Mouse (Mus musculus): Measurements from ENCODE around the gene Tmem95. TPM values are rescaled to one million over a fixed set of nuclear protein-coding genes. Genes with fewer than 3 reads are reported as not detected.

Tmem95 gene
- polyA plus RNA-seq (2016; fragmentation: Nextera tagmentation; extraction: Ambion mirVana), result not detected in 2 replicates

GRCm38 (mm10) chr11:69877878-69878277 is at the start of gene Tmem95:
TSS of gene Tmem95 (minus strand) at chr11:69878018.
- Histone ChIP-seq H3K9ac (no peak within 1 kb of the TSS; the same call in 1 of the 2 replicates), H3K4me2 (peak within 1 kb of the TSS; percentile 85), H3K27me3 (replicated peaks) (no peaks in the 10 kb centered on the region), H3K27ac (ENCODE audit: poor library complexity, severe bottlenecking) (peak within 1 kb of the TSS; percentile 58; the same call in 1 of the 2 replicates), H3K9me3 (replicated peaks) (no peaks in the 10 kb centered on the region), H3K4me1 (replicated peaks) (peaks cover 44% of the 10 kb centered on the region), H3K36me3 (no peaks in the 10 kb centered on the region), H3K4me3 (0 out of 2 replicates have a peak within 1 kb of the TSS, but pooled peaks have one; percentile 1)
- WGBS, result 86% methylated on average over 11 of the region's 11 CpGs
- ATAC-seq (ENCODE audit: insufficient number of reproducible peaks, low FRiP score), result no peak

- Histone ChIP-seq H3K27me3 (replicated peaks) (no peaks in the 10 kb centered on the region), H3K36me3 (no peaks in the 10 kb centered on the region), H3K4me3 (no peak overlapping the region), H3K4me1 (replicated peaks) (0 out of 2 replicates have a peak, but pooled peaks cover under 1% of the 10 kb centered on the region), H3K9ac (no peak overlapping the region), H3K9me3 (replicated peaks) (no peaks in the 10 kb centered on the region), H3K27ac (ENCODE audit: poor library complexity, severe bottlenecking) (no peak overlapping the region), H3K4me2 (no peak overlapping the region)
- 92% methylated on average over 2 of the region's 2 CpGs for WGBS
- no peak for ATAC-seq (ENCODE audit: insufficient number of reproducible peaks, low FRiP score)
Measured at GRCm38 (mm10) chr11:69927501-69927900, 49.7 kb upstream of the Tmem95 start.

GRCm38 (mm10) chr11:69922796-69923195 is 45.0 kb upstream of the Tmem95 start:
- no peak overlapping the region for H3K9ac ChIP-seq
- no peaks in the 10 kb centered on the region for H3K9me3 ChIP-seq (replicated peaks)
- peak overlapping the region; percentile 98; the same call in 1 of the 2 replicates for H3K27ac ChIP-seq (ENCODE audit: poor library complexity, severe bottlenecking)
- H3K4me2 ChIP-seq, result no peak overlapping the region
- H3K4me3 ChIP-seq, result no peak overlapping the region
- no peaks in the 10 kb centered on the region for H3K27me3 ChIP-seq (replicated peaks)
- 66% methylated on average over 3 of the region's 3 CpGs for WGBS
- H3K4me1 ChIP-seq (replicated peaks), result peaks cover 22% of the 10 kb centered on the region
- peaks cover 14% of the 10 kb centered on the region for H3K36me3 ChIP-seq
- no peak for ATAC-seq (ENCODE audit: insufficient number of reproducible peaks, low FRiP score)

GRCm38 (mm10) chr11:69922012-69922756 is 44.4 kb upstream of the Tmem95 start:
- peak overlapping the region; percentile 91 for H3K4me3 ChIP-seq
- no peak for ATAC-seq (ENCODE audit: insufficient number of reproducible peaks, low FRiP score)
- H3K4me1 ChIP-seq (replicated peaks), result peaks cover 22% of the 10 kb centered on the region
- peak overlapping the region; percentile 77 for H3K9ac ChIP-seq
- H3K9me3 ChIP-seq (replicated peaks), result no peaks in the 10 kb centered on the region
- peak overlapping the region; percentile 74 for H3K4me2 ChIP-seq
- H3K27me3 ChIP-seq (replicated peaks), result no peaks in the 10 kb centered on the region
- H3K27ac ChIP-seq (ENCODE audit: poor library complexity, severe bottlenecking), result peak overlapping the region; percentile 98
- H3K36me3 ChIP-seq, result peaks cover 20% of the 10 kb centered on the region
- 5% methylated on average over 12 of the region's 12 CpGs for WGBS

- Histone ChIP-seq H3K4me2 (peak within 1 kb of the TSS; percentile 81), H3K27me3 (replicated peaks) (no peaks in the 10 kb centered on the region), H3K27ac (ENCODE audit: poor library complexity, severe bottlenecking) (peak within 1 kb of the TSS; percentile 98), H3K4me1 (replicated peaks) (peaks cover 22% of the 10 kb centered on the region), H3K36me3 (peaks cover 28% of the 10 kb centered on the region), H3K9me3 (replicated peaks) (no peaks in the 10 kb centered on the region), H3K4me3 (peak within 1 kb of the TSS; percentile 91), H3K9ac (peak within 1 kb of the TSS; percentile 99)
- under 1% methylated on average over 75 of the region's 78 CpGs for WGBS
- ATAC-seq (ENCODE audit: insufficient number of reproducible peaks, low FRiP score), result peak; percentile 96
Measured at GRCm38 (mm10) chr11:69921114-69922011, 43.5 kb upstream of the Tmem95 start, which contains the start of gene Eif5a. TSS of gene Eif5a (minus strand) at chr11:69921958.

- Histone ChIP-seq H3K4me2 (peak overlapping the region; percentile 81), H3K27me3 (replicated peaks) (no peaks in the 10 kb centered on the region), H3K9ac (peak overlapping the region; percentile 99), H3K4me1 (replicated peaks) (peaks cover 32% of the 10 kb centered on the region), H3K36me3 (peaks cover 38% of the 10 kb centered on the region), H3K4me3 (peak overlapping the region; percentile 91), H3K27ac (ENCODE audit: poor library complexity, severe bottlenecking) (peak overlapping the region; percentile 97), H3K9me3 (replicated peaks) (no peaks in the 10 kb centered on the region)
- WGBS, result under 1% methylated on average over 61 of the region's 65 CpGs
- peak; percentile 16 for ATAC-seq (ENCODE audit: insufficient number of reproducible peaks, low FRiP score)
Measured at GRCm38 (mm10) chr11:69920266-69921031, 42.6 kb upstream of the Tmem95 start.

- ATAC-seq (ENCODE audit: insufficient number of reproducible peaks, low FRiP score), result peak; percentile 55
- Histone ChIP-seq H3K27me3 (replicated peaks) (no peaks in the 10 kb centered on the region), H3K27ac (ENCODE audit: poor library complexity, severe bottlenecking) (peak overlapping the region; percentile 97), H3K36me3 (peaks cover 44% of the 10 kb centered on the region), H3K9ac (peak overlapping the region; percentile 99), H3K4me3 (peak overlapping the region; percentile 91), H3K4me2 (peak overlapping the region; percentile 81), H3K4me1 (replicated peaks) (peaks cover 38% of the 10 kb centered on the region), H3K9me3 (replicated peaks) (no peaks in the 10 kb centered on the region)
- 1% methylated on average over 17 of the region's 17 CpGs for WGBS
Measured at GRCm38 (mm10) chr11:69919661-69920265, 41.9 kb upstream of the Tmem95 start.

- 78% methylated on average over 9 of the region's 9 CpGs for WGBS
- Histone ChIP-seq H3K36me3 (peaks cover 45% of the 10 kb centered on the region), H3K9me3 (replicated peaks) (no peaks in the 10 kb centered on the region), H3K4me1 (replicated peaks) (peaks cover 44% of the 10 kb centered on the region), H3K27ac (ENCODE audit: poor library complexity, severe bottlenecking) (peak overlapping the region; percentile 97), H3K4me2 (peak overlapping the region; percentile 81), H3K27me3 (replicated peaks) (no peaks in the 10 kb centered on the region), H3K9ac (peak overlapping the region; percentile 99), H3K4me3 (peak overlapping the region; percentile 91)
- no peak for ATAC-seq (ENCODE audit: insufficient number of reproducible peaks, low FRiP score)
Measured at GRCm38 (mm10) chr11:69919053-69919452, 41.2 kb upstream of the Tmem95 start.

- peaks cover 49% of the 10 kb centered on the region for H3K4me1 ChIP-seq (replicated peaks)
- H3K4me2 ChIP-seq, result no peak overlapping the region
- no peak overlapping the region for H3K27ac ChIP-seq (ENCODE audit: poor library complexity, severe bottlenecking)
- peaks cover 47% of the 10 kb centered on the region for H3K36me3 ChIP-seq
- WGBS, result 85% methylated on average over 5 of the region's 5 CpGs
- H3K9me3 ChIP-seq (replicated peaks), result no peaks in the 10 kb centered on the region
- no peaks in the 10 kb centered on the region for H3K27me3 ChIP-seq (replicated peaks)
- H3K4me3 ChIP-seq, result no peak overlapping the region
- H3K9ac ChIP-seq, result no peak overlapping the region
- ATAC-seq (ENCODE audit: insufficient number of reproducible peaks, low FRiP score), result no peak
Measured at GRCm38 (mm10) chr11:69918118-69918517, 40.3 kb upstream of the Tmem95 start.

- Histone ChIP-seq H3K4me2 (no peak overlapping the region), H3K9ac (no peak overlapping the region), H3K27me3 (replicated peaks) (no peaks in the 10 kb centered on the region), H3K36me3 (peaks cover 54% of the 10 kb centered on the region), H3K27ac (ENCODE audit: poor library complexity, severe bottlenecking) (no peak overlapping the region), H3K4me1 (replicated peaks) (peaks cover 51% of the 10 kb centered on the region), H3K4me3 (no peak overlapping the region), H3K9me3 (replicated peaks) (no peaks in the 10 kb centered on the region)
- ATAC-seq (ENCODE audit: insufficient number of reproducible peaks, low FRiP score), result no peak
- 83% methylated on average over 8 of the region's 8 CpGs for WGBS
Measured at GRCm38 (mm10) chr11:69917379-69917948, 39.6 kb upstream of the Tmem95 start.

Measured in heart, embryonic 12.5 days (tissue).